Mouse (Mus musculus) liver, postnatal 0 days (tissue): ENCODE results near the gene Ubtd1.

Source experiments
- CTCF ChIP-seq: sonication (generic); IDR thresholded peaks from 2 replicates; pipeline ENCODE4 v1.5.1; 2016; ENCODE audit warnings: antibody characterized with exemption, low read depth
- EP300 ChIP-seq: IDR thresholded peaks from 2 replicates; pipeline ENCODE4 v1.6.1; 2016; ENCODE audit warnings: antibody characterized with exemption, low read depth, mild to moderate bottlenecking

- TF ChIP-seq CTCF (no peak), EP300 (no peak)
Measured at GRCm38 (mm10) chr19:42051948-42052347, 70.4 kb downstream of the Ubtd1 start, which contains the start of gene 4933411K16Rik.
